ENCODE assay signal across 20 mouse cellular contexts in genomic region chr6:60978610-60979009, GRCm38 (mm10). TPM values are rescaled to one million over a fixed set of nuclear protein-coding genes. Genes with fewer than 3 reads are reported as not detected.
DNase-seq lines count a peak whose midpoint lies in the region; ATAC-seq lines count a peak whose summit lies in the region.
"Had no signal": no experiment of that assay in that cellular context is flagged by ENCODE, and none has a peak within 500 bp of the region (broad histone marks: within the 10 kb centered on the region; RNA-seq: fewer than 3 reads in every experiment).

No protein-coding gene starts in this region.

- no peak overlapping the region for H3K4me3 ChIP-seq in kidney, embryonic 14.5 days (ENCODE audit: low read length)
- no peak overlapping the region for H3K4me3 ChIP-seq in kidney, embryonic 16.5 days (ENCODE audit: low read length)
- H3K4me3 ChIP-seq in intestine, embryonic 16.5 days (ENCODE audit: low read length), result no peak overlapping the region
- H3K4me3 ChIP-seq: embryonic facial prominence, embryonic 10.5 days; embryonic facial prominence, embryonic 12.5 days; forebrain, embryonic 13.5 days; forebrain, embryonic 15.5 days had no signal

- H3K9me3 ChIP-seq in kidney, embryonic 14.5 days (ENCODE audit: control insufficient read depth, low read length), result no peaks in the 10 kb centered on the region
- H3K9me3 ChIP-seq in kidney, embryonic 16.5 days (ENCODE audit: low read length), result no peaks in the 10 kb centered on the region
- H3K9me3 ChIP-seq in intestine, embryonic 16.5 days (ENCODE audit: control insufficient read depth, low read length), result no peaks in the 10 kb centered on the region
- H3K9me3 ChIP-seq: embryonic facial prominence, embryonic 10.5 days; embryonic facial prominence, embryonic 12.5 days; forebrain, embryonic 13.5 days; forebrain, embryonic 15.5 days had no signal

- H3K4me1 ChIP-seq in kidney, embryonic 14.5 days (ENCODE audit: control insufficient read depth, insufficient read depth, low read length), result no peaks in the 10 kb centered on the region
- no peaks in the 10 kb centered on the region for H3K4me1 ChIP-seq in kidney, embryonic 16.5 days (ENCODE audit: insufficient read depth, low read length)
- no peaks in the 10 kb centered on the region for H3K4me1 ChIP-seq in intestine, embryonic 16.5 days (ENCODE audit: control insufficient read depth, insufficient read depth, low read length)
- H3K4me1 ChIP-seq: embryonic facial prominence, embryonic 10.5 days; embryonic facial prominence, embryonic 12.5 days; forebrain, embryonic 13.5 days; forebrain, embryonic 15.5 days had no signal

- no peak overlapping the region for H3K9ac ChIP-seq in kidney, embryonic 14.5 days (ENCODE audit: low read depth, low read length)
- H3K9ac ChIP-seq in kidney, embryonic 16.5 days (replicated peaks; ENCODE audit: low read length), result no peak overlapping the region
- no peak overlapping the region for H3K9ac ChIP-seq in intestine, embryonic 16.5 days (ENCODE audit: low read depth, low read length)
- H3K9ac ChIP-seq: embryonic facial prominence, embryonic 12.5 days; forebrain, embryonic 13.5 days; forebrain, embryonic 15.5 days had no signal

- H3K27me3 ChIP-seq in kidney, embryonic 14.5 days (ENCODE audit: control insufficient read depth, insufficient read depth, low read length), result no peaks in the 10 kb centered on the region
- no peaks in the 10 kb centered on the region for H3K27me3 ChIP-seq in kidney, embryonic 16.5 days (ENCODE audit: insufficient read depth, low read length)
- H3K27me3 ChIP-seq in intestine, embryonic 16.5 days (replicated peaks; ENCODE audit: control insufficient read depth, insufficient read depth, low read length), result no peaks in the 10 kb centered on the region
- H3K27me3 ChIP-seq: embryonic facial prominence, embryonic 12.5 days; forebrain, embryonic 13.5 days; forebrain, embryonic 15.5 days had no signal

- no peak for ATAC-seq in kidney, embryonic 14.5 days (ENCODE audit: low FRiP score, low TSS enrichment)
- ATAC-seq in kidney, embryonic 16.5 days (ENCODE audit: low FRiP score, low TSS enrichment), result no peak
- ATAC-seq in intestine, embryonic 16.5 days, result peak; percentile 77
- ATAC-seq: forebrain, embryonic 13.5 days; forebrain, embryonic 15.5 days had no signal

- H3K36me3 ChIP-seq in kidney, embryonic 14.5 days (ENCODE audit: control insufficient read depth, insufficient read depth, low read length), result no peaks in the 10 kb centered on the region
- H3K36me3 ChIP-seq in kidney, embryonic 16.5 days (ENCODE audit: insufficient read depth, low read length), result no peaks in the 10 kb centered on the region
- H3K36me3 ChIP-seq in intestine, embryonic 16.5 days (ENCODE audit: control insufficient read depth, insufficient read depth, low read length), result no peaks in the 10 kb centered on the region
- H3K36me3 ChIP-seq: embryonic facial prominence, embryonic 10.5 days; embryonic facial prominence, embryonic 12.5 days; forebrain, embryonic 15.5 days had no signal

- peak overlapping the region; percentile 42; the same call in 1 of the 2 replicates for H3K27ac ChIP-seq in kidney, embryonic 14.5 days (ENCODE audit: low read depth, low read length)
- H3K27ac ChIP-seq in kidney, embryonic 16.5 days (ENCODE audit: low read length), result peak overlapping the region; percentile 66
- H3K27ac ChIP-seq in intestine, embryonic 16.5 days (ENCODE audit: low read length), result no peak overlapping the region
- H3K27ac ChIP-seq: embryonic facial prominence, embryonic 10.5 days; embryonic facial prominence, embryonic 12.5 days; forebrain, embryonic 13.5 days; forebrain, embryonic 15.5 days had no signal

- no peak for DNase-seq in kidney, postnatal 14 days
- DNase-seq in kidney, adult 18-20 months, result no peak
- no peak for DNase-seq in embryo, embryonic 9.5 days (ENCODE audit: extremely low spot score)
- DNase-seq: adrenal gland, adult 2 months; adrenal gland, postnatal 10 days; adrenal gland, postnatal 25 days; cerebellum, adult 11 months; cerebellum, adult 18-20 months; cerebellum, adult 8-10 months; cerebellum, adult 9-11 months; cerebellum, postnatal 36 days; embryo, embryonic 11 days had no signal

- H3K4me2 ChIP-seq in kidney, embryonic 14.5 days (replicated peaks; ENCODE audit: low read depth, low read length), result no peak overlapping the region
- no peak overlapping the region for H3K4me2 ChIP-seq in kidney, embryonic 16.5 days (replicated peaks; ENCODE audit: low read depth, low read length)
- no peak overlapping the region for H3K4me2 ChIP-seq in intestine, embryonic 16.5 days (ENCODE audit: low read depth, low read length)
- H3K4me2 ChIP-seq: embryonic facial prominence, embryonic 12.5 days; forebrain, embryonic 13.5 days; forebrain, embryonic 15.5 days had no signal

- WGBS in kidney, embryonic 14.5 days, result 81% methylated on average over 1 of the region's 1 CpGs
- 64% methylated on average over 1 of the region's 1 CpGs for WGBS in kidney, embryonic 16.5 days
- 72% methylated on average over 1 of the region's 1 CpGs for WGBS in intestine, embryonic 16.5 days

RNA-seq across cellular contexts. Expression of gene Mmrn1, which starts 53.8 kb away (rescaled TPM):
- polyA plus RNA-seq in kidney, embryonic 14.5 days (2014; fragmentation: Nextera tagmentation; extraction: Ambion mirVana), result 4.6 and 7.3 TPM in 2 replicates
- 6.1 and 6.2 TPM in 2 replicates for polyA plus RNA-seq in kidney, embryonic 16.5 days (2015; fragmentation: Nextera tagmentation; extraction: Ambion mirVana)
- polyA plus RNA-seq in intestine, embryonic 16.5 days (2015; fragmentation: Nextera tagmentation; extraction: Ambion mirVana), result 4.3 and 4.6 TPM in 2 replicates
- polyA plus RNA-seq: adrenal gland, adult 2 months; C2C12 had no signal
